Mouse (Mus musculus): Measurements from ENCODE around the gene Zzz3. TPM values are rescaled to one million over a fixed set of nuclear protein-coding genes. Genes with fewer than 3 reads are reported as not detected.

The Zzz3 gene
- total RNA-seq, 2 experiments from 2014 or later = 15.7 to 18.1 TPM

GRCm38 (mm10) chr3:152494667-152495360 is 99.5 kb downstream of the Zzz3 start:
- Histone ChIP-seq H3K27ac (no peak overlapping the region), H3K4me3 (no peak overlapping the region)
- no peak for DNase-seq
- TF ChIP-seq CTCF (IDR thresholded peaks at IDR 0.05) = no peak
- intact Hi-C loops (cut with DNase I) = no loop called here

- H3K4me3 ChIP-seq = no peak overlapping the region
- H3K27ac ChIP-seq = no peak overlapping the region
- TF ChIP-seq CTCF (IDR thresholded peaks at IDR 0.05) = no peak
- DNase-seq = no peak
- intact Hi-C loops (cut with DNase I) = no loop called here
These were observed 100.2 kb downstream of the Zzz3 start for GRCm38 (mm10) chr3:152495415-152495898.

GRCm38 (mm10) chr3:152497084-152497483 is 101.8 kb downstream of the Zzz3 start:
- H3K4me3 ChIP-seq = no peak overlapping the region
- TF ChIP-seq CTCF (IDR thresholded peaks at IDR 0.05) = no peak
- no peak overlapping the region for H3K27ac ChIP-seq
- intact Hi-C loops (cut with DNase I) = no loop called here
- DNase-seq = no peak

- no peak for TF ChIP-seq CTCF (IDR thresholded peaks at IDR 0.05)
- DNase-seq = no peak
- no peak overlapping the region for H3K4me3 ChIP-seq
- no peak overlapping the region for H3K27ac ChIP-seq
- intact Hi-C loops (cut with DNase I) = no loop called here
These were observed 102.6 kb downstream of the Zzz3 start for GRCm38 (mm10) chr3:152497842-152498241.

- Histone ChIP-seq H3K4me3 (no peak overlapping the region), H3K27ac (no peak overlapping the region)
- DNase-seq = no peak
- intact Hi-C loops (cut with DNase I) = no loop called here
- TF ChIP-seq CTCF (IDR thresholded peaks at IDR 0.05) = no peak
These were observed 103.9 kb downstream of the Zzz3 start for GRCm38 (mm10) chr3:152498968-152499696.

- no peak overlapping the region for H3K27ac ChIP-seq
- DNase-seq = no peak
- no peak for TF ChIP-seq CTCF (IDR thresholded peaks at IDR 0.05)
- H3K4me3 ChIP-seq = no peak overlapping the region
- intact Hi-C loops (cut with DNase I) = no loop called here
These were observed 112.6 kb downstream of the Zzz3 start for GRCm38 (mm10) chr3:152507900-152508299.

- no peak for DNase-seq
- no peak for TF ChIP-seq CTCF (IDR thresholded peaks at IDR 0.05)
These were observed 113.2 kb downstream of the Zzz3 start for GRCm38 (mm10) chr3:152508419-152508993.

GRCm38 (mm10) chr3:152509268-152509667 is 114.0 kb downstream of the Zzz3 start:
- DNase-seq = no peak
- no peak overlapping the region for H3K4me3 ChIP-seq
- H3K27ac ChIP-seq = no peak overlapping the region
- intact Hi-C loops (cut with DNase I) = no loop called here
- no peak for TF ChIP-seq CTCF (IDR thresholded peaks at IDR 0.05)

More at GRCm38 (mm10) chr3:152508419-152508993, 113.2 kb downstream of the Zzz3 start:
- intact Hi-C loops (cut with DNase I) = no loop called here
- Histone ChIP-seq H3K4me3 (no peak overlapping the region), H3K27ac (no peak overlapping the region)

Other genes with a start within 250 kb of the Zzz3 start
- under 1 TPM; 0.69 to 0.75 TPM for gene Gipc2, start 229.2 kb upstream of the Zzz3 start, total RNA-seq (2021)
- gene Dnajb4, start 185.2 kb upstream of the Zzz3 start, total RNA-seq (2021) = 10 to 100 TPM; 45.5 to 85.8 TPM
- gene Fubp1, start 185.1 kb upstream of the Zzz3 start, total RNA-seq (2021) = 10 to 100 TPM; 30.1 to 36.8 TPM
- 100 to 1,000 TPM; 349 to 495 TPM for gene Nexn, start 129.1 kb upstream of the Zzz3 start, total RNA-seq (2021)
- 1 to 10 TPM; 5.0 to 7.3 TPM for gene Miga1, start 55.1 kb upstream of the Zzz3 start, total RNA-seq (2021)
- gene Usp33, start 49.0 kb upstream of the Zzz3 start, total RNA-seq (2021) = 10 to 100 TPM; 20.9 to 22.0 TPM